Mouse (Mus musculus): ENCODE measurements around the gene Cep135. TPM values are rescaled to one million over a fixed set of nuclear protein-coding genes. Genes with fewer than 3 reads are reported as not detected.

Cep135 gene
- polyA plus RNA-seq, 1 experiment: 8.7 TPM

- no peak overlapping the region for H3K27ac ChIP-seq (ENCODE audit: insufficient read depth, low read depth, low read length)
- TF ChIP-seq CTCF (IDR thresholded peaks at IDR 0.05; ENCODE audit: low read depth, low read length): no peak
- TF ChIP-seq POLR2A (IDR thresholded peaks at IDR 0.05; ENCODE audit: borderline replicate concordance, low read depth, low read length): no peak
- no peak overlapping the region for H3K4me3 ChIP-seq (ENCODE audit: insufficient read depth, low read length)
- no peaks in the 10 kb centered on the region for H3K4me1 ChIP-seq (ENCODE audit: control insufficient read depth, insufficient read depth, low read length)
Observed at GRCm38 (mm10) chr5:76635592-76635991, 47.1 kb downstream of the Cep135 start.

GRCm38 (mm10) chr5:76642076-76642475, 53.6 kb downstream of the Cep135 start:
- H3K4me1 ChIP-seq (ENCODE audit: control insufficient read depth, insufficient read depth, low read length): no peaks in the 10 kb centered on the region
- H3K27ac ChIP-seq (ENCODE audit: insufficient read depth, low read depth, low read length): no peak overlapping the region
- no peak for TF ChIP-seq CTCF (IDR thresholded peaks at IDR 0.05; ENCODE audit: low read depth, low read length)
- no peak for TF ChIP-seq POLR2A (IDR thresholded peaks at IDR 0.05; ENCODE audit: borderline replicate concordance, low read depth, low read length)
- no peak overlapping the region for H3K4me3 ChIP-seq (ENCODE audit: insufficient read depth, low read length)

- no peak overlapping the region for H3K27ac ChIP-seq (ENCODE audit: insufficient read depth, low read depth, low read length)
- no peak overlapping the region for H3K4me3 ChIP-seq (ENCODE audit: insufficient read depth, low read length)
- H3K4me1 ChIP-seq (ENCODE audit: control insufficient read depth, insufficient read depth, low read length): no peaks in the 10 kb centered on the region
- TF ChIP-seq CTCF (IDR thresholded peaks at IDR 0.05; ENCODE audit: low read depth, low read length) (no peak), POLR2A (IDR thresholded peaks at IDR 0.05; ENCODE audit: borderline replicate concordance, low read depth, low read length) (no peak)
Observed at GRCm38 (mm10) chr5:76644234-76644633, 55.7 kb downstream of the Cep135 start.

- no peak for TF ChIP-seq POLR2A (IDR thresholded peaks at IDR 0.05; ENCODE audit: borderline replicate concordance, low read depth, low read length)
- no peak for TF ChIP-seq CTCF (IDR thresholded peaks at IDR 0.05; ENCODE audit: low read depth, low read length)
- no peak overlapping the region for H3K4me3 ChIP-seq (ENCODE audit: insufficient read depth, low read length)
Observed at GRCm38 (mm10) chr5:76645091-76645868, 56.8 kb downstream of the Cep135 start.

GRCm38 (mm10) chr5:76649897-76650296, 61.4 kb downstream of the Cep135 start:
- Histone ChIP-seq H3K4me3 (ENCODE audit: insufficient read depth, low read length) (no peak overlapping the region), H3K27ac (ENCODE audit: insufficient read depth, low read depth, low read length) (no peak overlapping the region), H3K4me1 (ENCODE audit: control insufficient read depth, insufficient read depth, low read length) (no peaks in the 10 kb centered on the region)
- TF ChIP-seq POLR2A (IDR thresholded peaks at IDR 0.05; ENCODE audit: borderline replicate concordance, low read depth, low read length) (no peak), CTCF (IDR thresholded peaks at IDR 0.05; ENCODE audit: low read depth, low read length) (no peak)

More at GRCm38 (mm10) chr5:76645091-76645868, 56.8 kb downstream of the Cep135 start:
- no peak overlapping the region for H3K27ac ChIP-seq (ENCODE audit: insufficient read depth, low read depth, low read length)
- no peaks in the 10 kb centered on the region for H3K4me1 ChIP-seq (ENCODE audit: control insufficient read depth, insufficient read depth, low read length)

- H3K4me1 ChIP-seq (ENCODE audit: control insufficient read depth, insufficient read depth, low read length): no peaks in the 10 kb centered on the region
- H3K4me3 ChIP-seq (ENCODE audit: insufficient read depth, low read length): no peak overlapping the region
- TF ChIP-seq POLR2A (IDR thresholded peaks at IDR 0.05; ENCODE audit: borderline replicate concordance, low read depth, low read length) (no peak), CTCF (IDR thresholded peaks at IDR 0.05; ENCODE audit: low read depth, low read length) (no peak)
Observed at GRCm38 (mm10) chr5:76651151-76651725, 62.7 kb downstream of the Cep135 start.

GRCm38 (mm10) chr5:76656212-76656611, 67.7 kb downstream of the Cep135 start, which contains the start of gene C530008M17Rik:
TSS of gene C530008M17Rik (plus strand) at chr5:76656512.
- no peak within 1 kb of the TSS for H3K27ac ChIP-seq (ENCODE audit: insufficient read depth, low read depth, low read length)
- H3K4me1 ChIP-seq (ENCODE audit: control insufficient read depth, insufficient read depth, low read length): no peaks in the 10 kb centered on the region

More at GRCm38 (mm10) chr5:76651151-76651725, 62.7 kb downstream of the Cep135 start:
- H3K27ac ChIP-seq (ENCODE audit: insufficient read depth, low read depth, low read length): no peak overlapping the region

GRCm38 (mm10) chr5:76657245-76658083, 69.0 kb downstream of the Cep135 start:
- Histone ChIP-seq H3K27ac (ENCODE audit: insufficient read depth, low read depth, low read length) (no peak overlapping the region), H3K4me1 (ENCODE audit: control insufficient read depth, insufficient read depth, low read length) (no peaks in the 10 kb centered on the region), H3K4me3 (ENCODE audit: insufficient read depth, low read length) (peak overlapping the region; percentile 58)
- no peak for TF ChIP-seq CTCF (IDR thresholded peaks at IDR 0.05; ENCODE audit: low read depth, low read length)
- TF ChIP-seq POLR2A (IDR thresholded peaks at IDR 0.05; ENCODE audit: borderline replicate concordance, low read depth, low read length): no peak

More at GRCm38 (mm10) chr5:76656212-76656611, 67.7 kb downstream of the Cep135 start, which contains the start of gene C530008M17Rik:
- peak within 1 kb of the TSS; percentile 58 for H3K4me3 ChIP-seq (ENCODE audit: insufficient read depth, low read length)
- no peak for TF ChIP-seq CTCF (IDR thresholded peaks at IDR 0.05; ENCODE audit: low read depth, low read length)
- no peak for TF ChIP-seq POLR2A (IDR thresholded peaks at IDR 0.05; ENCODE audit: borderline replicate concordance, low read depth, low read length)

- Histone ChIP-seq H3K27ac (ENCODE audit: insufficient read depth, low read depth, low read length) (no peak overlapping the region), H3K4me3 (ENCODE audit: insufficient read depth, low read length) (peak overlapping the region; percentile 58), H3K4me1 (ENCODE audit: control insufficient read depth, insufficient read depth, low read length) (no peaks in the 10 kb centered on the region)
- no peak for TF ChIP-seq POLR2A (IDR thresholded peaks at IDR 0.05; ENCODE audit: borderline replicate concordance, low read depth, low read length)
- no peak for TF ChIP-seq CTCF (IDR thresholded peaks at IDR 0.05; ENCODE audit: low read depth, low read length)
Observed at GRCm38 (mm10) chr5:76658084-76658934, 69.8 kb downstream of the Cep135 start.

Measured in bone marrow macrophage, adult 2 months (primary cell).